Mouse (Mus musculus) left cerebral cortex, postnatal 36 days (tissue): Measurements from ENCODE around the gene Ttn. TPM values are rescaled to one million over a fixed set of nuclear protein-coding genes. Genes with fewer than 3 reads are reported as not detected.

Source experiments
- DNase-seq, 2 experiments: peaks; one replicate each; pipeline ENCODE4 v3.0.0; 2021 to 2022; ENCODE audit warnings: low spot score in 2 of 2, mixed read lengths in 1 of 2
- intact Hi-C: fragments of 180-260 bp; cut with DNase I; formaldehyde crosslinking; loops from one replicate; pipeline ENCODE4 v1.15.1; 2025
- total RNA-seq, 2 experiments: library from RNA; stranded (reverse); gene quantifications; 2 replicates each; pipeline ENCODE4 v1.2.3; 2021

Gene Ttn
- total RNA-seq, 2 experiments from 2014 or later: 0.36 to 0.81 TPM

DNA sequence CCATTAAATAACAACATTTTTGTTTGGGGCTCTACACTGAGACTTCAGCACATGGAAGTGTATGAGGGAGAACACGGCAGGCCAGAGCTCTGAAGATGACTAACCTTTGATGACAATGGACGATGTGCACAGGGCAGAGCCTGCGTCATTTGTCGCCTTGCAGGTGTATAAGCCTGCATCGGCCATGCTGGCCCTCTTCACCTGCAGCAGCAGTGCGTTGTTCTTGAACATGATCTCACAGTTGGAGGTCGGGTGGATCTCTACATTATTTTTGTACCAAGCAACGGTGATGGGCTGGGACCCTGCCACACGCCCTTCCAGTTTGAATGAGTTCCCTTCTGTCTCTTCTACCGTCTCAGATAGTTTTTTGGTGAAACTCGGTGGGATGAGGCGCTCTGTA lies 106.8 kb downstream of the Ttn start:
- DNase-seq: no peak
- intact Hi-C loops: no loop called here

DNA sequence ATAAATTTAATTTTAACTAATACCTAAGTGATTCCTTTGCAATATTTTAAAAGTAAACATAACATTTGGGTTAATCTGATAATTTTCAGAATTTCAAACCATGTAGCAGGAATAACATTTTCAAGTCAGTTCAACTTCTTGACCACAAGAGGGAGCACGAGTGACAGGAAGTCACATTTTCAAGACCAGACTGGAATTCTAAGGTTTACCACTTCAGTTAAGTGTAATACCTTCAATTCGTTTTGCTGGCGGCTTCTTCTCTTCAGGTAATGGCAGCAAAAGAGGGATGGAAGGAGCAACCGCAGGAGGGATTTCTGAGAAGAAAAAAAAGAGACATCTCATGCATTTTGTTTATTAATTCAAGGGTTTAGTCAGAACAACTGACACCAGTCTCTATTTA lies 115.4 kb downstream of the Ttn start:
- no peak for DNase-seq
- intact Hi-C loops: no loop called here

DNA sequence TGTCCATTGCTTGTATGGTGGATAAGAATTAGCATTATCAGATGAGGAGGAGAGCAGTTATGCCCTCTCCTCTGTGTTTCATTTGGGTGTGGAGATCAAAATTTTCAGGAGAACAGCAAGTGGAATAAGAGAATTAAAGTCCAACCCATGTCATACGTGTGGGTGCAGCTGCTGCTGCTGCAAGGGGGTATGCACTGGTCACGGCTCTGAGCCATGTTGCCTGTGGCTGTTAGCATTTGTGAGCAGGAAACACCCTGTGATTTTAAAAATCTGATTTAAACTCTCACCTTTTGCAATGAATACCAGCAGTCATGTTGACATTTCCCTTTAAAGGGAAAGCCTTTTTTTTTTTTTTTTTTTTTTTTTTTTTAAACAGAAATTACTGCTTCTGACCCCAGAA lies 116.8 kb downstream of the Ttn start:
- intact Hi-C loops: no loop called here
- no peak for DNase-seq

DNA sequence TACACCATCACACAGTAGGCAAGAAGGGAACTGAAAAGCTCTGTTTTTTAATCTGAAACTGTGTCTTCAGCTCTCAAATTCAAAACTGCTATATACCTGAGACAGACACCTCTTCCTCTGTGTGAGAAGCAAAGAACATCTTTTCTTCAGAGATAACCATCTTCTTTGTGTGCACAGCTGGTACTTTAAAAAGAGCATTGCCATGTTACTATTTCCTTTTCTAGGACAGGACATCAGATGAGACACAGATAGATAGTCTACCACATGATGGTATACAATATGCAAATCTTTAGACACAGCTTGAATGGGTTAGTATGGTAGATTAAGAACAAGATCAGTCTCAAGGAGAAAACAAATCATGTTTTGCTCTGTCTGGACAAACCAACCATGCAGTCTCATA lies 121.0 kb downstream of the Ttn start:
- intact Hi-C loops: no loop called here
- DNase-seq: no peak

DNA sequence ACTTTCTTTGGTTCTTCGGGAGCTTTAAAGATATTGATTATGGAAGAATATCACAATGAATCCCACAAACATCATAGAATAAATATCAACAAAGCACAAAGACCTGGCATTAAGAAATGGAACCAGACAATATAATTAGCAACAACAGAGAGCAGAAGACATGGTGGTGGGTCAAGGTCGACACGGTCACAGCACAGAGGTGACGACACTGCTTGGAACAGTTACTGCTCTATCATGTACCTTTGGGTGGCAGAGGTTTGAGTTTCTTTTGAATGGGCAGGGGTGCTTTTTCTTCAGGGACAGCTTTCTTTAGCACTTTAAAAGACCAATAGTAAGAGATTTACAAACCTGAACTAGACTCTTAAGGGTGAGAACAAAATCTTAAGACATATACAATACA lies 132.3 kb downstream of the Ttn start:
- DNase-seq: no peak
- intact Hi-C loops: no loop called here

DNA sequence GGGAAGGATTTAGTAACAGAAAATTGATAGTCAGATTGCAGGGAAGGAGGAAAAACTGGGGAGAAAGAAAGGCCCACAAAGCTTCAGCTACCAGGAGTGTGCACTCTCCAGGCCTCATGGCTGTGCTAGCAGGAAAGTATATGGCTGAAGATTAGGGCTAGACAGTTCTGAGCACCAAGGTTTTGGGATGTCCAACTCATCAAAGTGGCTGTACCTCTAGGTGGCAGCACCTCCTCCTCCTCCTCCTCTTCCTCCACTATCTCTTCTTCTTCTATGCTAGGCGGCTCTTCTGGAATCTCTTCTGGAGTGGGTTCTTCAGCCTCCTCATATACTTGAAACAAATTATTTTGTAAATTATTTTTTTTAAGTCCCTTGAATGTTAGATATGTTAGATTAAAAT lies 139.2 kb downstream of the Ttn start:
- no peak for DNase-seq
- intact Hi-C loops: no loop called here

DNA sequence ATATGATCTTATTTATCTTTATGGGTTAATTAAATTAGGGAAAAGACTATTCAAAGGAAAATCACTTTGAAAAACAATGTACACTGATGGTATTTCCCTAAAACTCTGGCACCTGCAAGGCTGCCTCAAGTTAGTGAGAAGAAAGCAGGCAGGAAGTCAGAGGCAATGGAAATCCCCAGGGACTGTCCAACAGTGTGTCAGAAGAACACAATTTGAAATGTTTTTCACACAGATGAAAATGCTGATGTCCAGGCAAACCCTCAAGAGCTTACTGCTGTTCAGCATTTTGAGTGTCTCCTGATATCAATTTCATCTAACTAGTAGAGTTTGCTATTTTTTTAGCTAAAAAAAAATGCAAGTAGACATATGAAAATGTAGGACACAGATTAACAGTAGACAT lies 161.9 kb downstream of the Ttn start:
- no peak for DNase-seq
- intact Hi-C loops: no loop called here

DNA sequence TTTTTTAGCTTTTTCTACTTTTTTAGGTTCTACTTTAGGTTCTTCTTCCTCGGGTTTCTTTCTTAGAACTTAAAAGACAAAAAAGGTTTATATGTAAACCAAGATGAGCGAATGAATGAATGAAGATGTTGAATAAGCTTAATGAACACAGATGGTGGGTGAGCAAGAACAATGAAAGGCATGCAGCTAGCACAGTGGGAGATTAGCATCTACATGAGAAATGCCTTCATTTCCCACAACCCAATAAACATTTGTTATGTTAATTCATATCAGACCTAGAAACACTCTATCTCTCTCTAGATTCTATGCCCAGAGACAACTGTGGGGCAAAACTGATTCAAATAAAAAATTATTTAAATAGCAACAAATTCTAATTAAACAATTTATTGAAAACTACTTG lies 164.6 kb downstream of the Ttn start:
- no peak for DNase-seq
- intact Hi-C loops: no loop called here

DNA sequence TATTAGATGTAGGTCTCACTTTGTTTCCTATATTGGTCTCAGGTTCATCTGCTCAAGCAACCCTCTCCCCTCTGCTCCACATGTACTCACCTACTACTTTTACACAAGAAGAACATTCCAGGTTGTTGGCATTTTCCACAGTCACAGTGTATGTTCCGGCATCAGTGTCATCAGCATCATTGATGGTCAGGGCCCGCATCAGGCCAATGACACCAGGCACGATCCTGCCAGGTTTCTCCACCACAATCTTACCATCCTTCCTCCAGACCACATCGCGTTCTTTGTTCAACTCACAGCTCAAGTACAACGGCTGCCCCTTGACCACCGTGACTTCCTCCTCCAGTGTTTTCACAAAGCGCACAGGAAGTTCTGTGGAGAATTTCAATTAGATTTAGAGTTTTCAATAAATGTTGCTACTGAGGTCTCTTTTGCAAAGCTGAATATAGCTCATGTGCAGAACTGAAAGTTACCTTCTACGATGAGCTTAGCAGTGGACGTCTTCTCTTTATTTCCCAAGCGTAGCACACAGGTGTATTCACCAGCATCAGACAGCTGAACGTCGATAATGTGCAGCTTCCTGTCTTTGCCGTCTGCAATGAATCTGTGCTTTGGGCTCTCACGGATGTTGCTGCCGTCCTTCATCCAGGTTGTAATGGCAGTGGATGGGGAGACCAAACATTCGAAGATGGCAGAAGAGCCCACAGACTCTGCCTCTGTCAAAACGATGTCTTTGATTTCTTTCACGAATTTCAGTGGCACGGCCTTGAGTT lies 168.1 kb downstream of the Ttn start:
- intact Hi-C loops: no loop called here
- no peak for DNase-seq

DNA sequence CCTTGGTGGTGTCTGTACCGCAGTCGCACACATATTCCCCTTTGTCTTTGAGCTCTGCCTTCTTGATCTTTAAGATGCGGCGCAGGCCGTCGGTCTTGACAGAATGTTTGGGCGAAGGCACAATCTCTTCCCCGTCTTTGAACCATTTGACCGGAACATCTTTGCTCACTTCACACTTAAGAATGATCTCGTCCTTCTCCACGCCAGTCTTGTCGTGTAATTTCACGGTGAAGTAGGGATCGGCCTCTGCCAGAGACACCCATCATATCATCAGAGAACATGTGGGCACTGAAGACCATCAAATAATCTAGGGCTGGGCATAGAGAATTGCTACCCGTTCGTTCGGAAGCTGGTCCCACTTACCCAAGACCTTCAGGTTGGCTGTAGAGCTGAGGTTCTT lies 171.2 kb downstream of the Ttn start:
- intact Hi-C loops: no loop called here

DNA sequence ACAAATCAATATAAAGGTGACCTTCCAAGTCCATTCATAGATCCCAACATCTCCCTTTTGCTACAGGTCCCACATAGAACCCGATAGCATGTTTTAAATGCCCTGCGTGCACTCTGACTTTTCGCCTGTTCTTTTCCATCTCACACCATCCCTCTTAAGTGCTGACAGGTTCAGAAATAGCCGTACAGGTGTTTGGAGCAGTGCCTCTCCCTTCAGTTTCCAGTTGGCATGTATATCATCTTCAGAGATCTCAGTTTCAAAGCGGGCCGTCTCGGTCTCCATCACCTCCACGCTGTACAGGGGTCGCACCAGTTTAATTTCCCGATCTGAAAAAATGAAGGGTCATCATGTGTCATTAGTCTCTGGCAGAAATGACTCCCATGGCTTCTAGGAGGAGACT lies 174.0 kb downstream of the Ttn start:
- DNase-seq: no peak
- intact Hi-C loops: no loop called here

More for the DNA sequence above, 171.2 kb downstream of the Ttn start:
- DNase-seq: no peak

DNA sequence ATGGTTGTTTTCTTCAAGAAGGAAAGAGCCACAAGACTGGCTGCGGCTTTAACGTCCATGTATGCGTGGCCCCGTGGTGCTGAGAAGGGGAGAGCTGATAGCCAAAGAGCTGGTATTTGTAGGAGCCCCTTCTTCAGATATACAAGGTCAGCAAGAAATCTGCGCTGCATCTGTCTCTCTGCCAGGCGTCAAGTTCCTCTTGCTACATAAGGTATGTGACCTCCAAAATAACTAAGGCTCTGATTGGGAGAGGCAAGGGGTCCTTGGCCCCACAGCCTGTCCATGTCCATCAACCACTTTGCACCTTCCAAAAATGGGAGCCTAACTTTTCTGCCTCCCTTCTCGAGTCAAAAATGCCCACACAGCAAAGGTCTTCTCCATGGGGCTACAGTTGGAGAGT lies 175.1 kb downstream of the Ttn start:
- DNase-seq: no peak
- intact Hi-C loops: no loop called here

DNA sequence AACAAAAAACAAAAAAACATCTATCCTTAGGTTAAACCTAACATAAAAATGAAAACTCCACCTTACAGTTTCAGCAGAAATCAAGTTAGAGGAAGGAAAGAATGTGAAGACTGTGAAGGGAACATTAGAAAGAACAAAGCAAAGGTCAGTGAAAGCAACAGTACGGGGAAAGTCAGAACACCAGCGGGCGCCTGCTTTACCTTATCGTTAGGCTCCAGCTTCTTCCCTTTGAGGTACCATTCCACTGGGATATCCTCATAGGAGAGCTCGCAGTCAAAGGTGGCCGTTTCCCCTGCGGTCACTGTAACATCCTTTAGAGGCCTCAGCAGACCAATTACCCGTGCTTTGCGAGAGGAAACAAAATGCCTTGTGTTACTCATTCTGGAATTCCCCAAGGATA lies 175.5 kb downstream of the Ttn start:
- no peak for DNase-seq
- intact Hi-C loops: no loop called here

DNA sequence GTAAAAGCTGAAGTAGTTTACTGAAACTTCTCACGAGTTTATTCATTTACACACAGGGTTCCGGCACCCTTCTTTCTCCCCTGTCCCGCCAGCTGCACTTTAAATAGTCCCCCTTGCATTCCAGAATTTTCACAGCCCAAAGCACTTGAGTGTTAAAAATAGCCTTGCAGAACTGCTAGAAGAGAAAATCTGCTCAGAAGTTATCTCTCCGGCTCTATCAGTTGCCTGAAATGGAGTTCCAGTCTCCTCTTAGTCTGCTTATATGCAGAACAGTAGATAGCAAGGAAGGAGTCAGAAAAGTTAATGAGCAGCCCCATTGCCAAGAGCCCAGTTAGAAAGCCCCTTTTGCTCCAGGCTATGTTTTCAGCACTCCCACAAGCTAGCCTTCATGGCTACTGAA lies 176.0 kb downstream of the Ttn start:
- intact Hi-C loops: no loop called here
- no peak for DNase-seq

DNA sequence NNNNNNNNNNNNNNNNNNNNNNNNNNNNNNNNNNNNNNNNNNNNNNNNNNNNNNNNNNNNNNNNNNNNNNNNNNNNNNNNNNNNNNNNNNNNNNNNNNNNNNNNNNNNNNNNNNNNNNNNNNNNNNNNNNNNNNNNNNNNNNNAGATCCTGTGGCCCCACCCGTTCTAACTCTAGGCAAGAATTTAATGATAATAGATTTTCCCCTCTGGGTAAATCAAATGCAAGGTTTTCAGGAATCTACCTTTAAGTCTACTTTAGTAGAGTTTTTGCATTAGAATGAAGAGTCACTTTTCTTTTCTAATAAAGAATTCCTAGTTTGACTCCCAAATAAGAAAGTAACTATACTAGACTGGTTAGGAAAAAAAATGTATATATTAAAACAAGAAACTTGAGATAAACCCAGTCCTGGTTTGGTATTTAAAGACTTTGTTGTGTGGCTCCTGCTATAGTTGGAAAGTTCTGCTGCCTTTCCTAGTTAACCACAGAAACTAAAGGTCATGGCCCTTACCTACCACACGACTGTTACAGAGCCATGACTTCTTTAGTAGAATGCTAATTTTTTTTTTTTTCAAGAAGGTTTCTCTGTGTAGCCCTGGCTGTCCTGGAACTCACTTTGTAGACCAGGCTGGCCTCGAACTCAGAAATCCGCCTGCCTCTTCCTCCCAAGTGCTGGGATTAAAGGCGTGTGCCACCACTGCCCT lies 177.0 kb downstream of the Ttn start:
- DNase-seq: no peak
- intact Hi-C loops: no loop called here

DNA sequence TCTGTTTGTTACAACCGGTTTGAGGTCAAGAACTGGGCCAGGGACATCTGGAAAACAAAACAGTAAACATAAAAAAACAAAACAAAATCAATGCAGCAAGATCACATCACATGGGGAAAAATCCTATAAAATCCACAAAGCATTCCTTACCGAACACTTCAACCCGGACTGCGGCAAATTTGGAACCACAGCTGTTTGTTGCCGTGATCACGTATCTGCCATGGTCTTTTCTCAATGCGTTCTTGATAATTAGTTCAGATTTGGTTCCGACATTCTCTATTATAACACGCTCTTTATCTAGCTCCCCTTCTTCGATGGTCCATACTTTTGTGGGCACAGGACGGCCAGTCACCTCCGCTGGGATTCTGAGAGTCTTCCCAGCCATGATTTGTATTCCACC lies 198.2 kb downstream of the Ttn start:
- intact Hi-C loops: no loop called here
- DNase-seq: no peak

DNA sequence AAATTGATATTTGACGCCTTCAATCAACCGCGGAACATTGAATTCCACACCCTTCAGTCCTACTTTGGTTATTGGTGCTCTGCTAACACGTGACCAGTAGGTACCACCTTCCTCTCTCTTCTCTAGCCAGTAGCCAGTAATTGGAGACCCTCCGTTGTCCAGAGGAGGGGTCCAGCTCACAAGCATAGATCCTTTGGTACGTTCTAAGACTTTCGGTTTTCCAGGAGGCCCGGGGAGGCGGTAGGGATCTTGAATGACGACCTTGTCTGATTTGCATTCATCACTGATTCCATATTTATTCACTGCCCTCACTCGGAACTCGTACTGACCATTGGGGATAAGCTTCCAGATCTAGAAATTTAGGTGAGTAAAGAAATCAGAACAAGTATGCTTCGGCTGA lies 201.6 kb downstream of the Ttn start:
- intact Hi-C loops: no loop called here
- no peak for DNase-seq

DNA sequence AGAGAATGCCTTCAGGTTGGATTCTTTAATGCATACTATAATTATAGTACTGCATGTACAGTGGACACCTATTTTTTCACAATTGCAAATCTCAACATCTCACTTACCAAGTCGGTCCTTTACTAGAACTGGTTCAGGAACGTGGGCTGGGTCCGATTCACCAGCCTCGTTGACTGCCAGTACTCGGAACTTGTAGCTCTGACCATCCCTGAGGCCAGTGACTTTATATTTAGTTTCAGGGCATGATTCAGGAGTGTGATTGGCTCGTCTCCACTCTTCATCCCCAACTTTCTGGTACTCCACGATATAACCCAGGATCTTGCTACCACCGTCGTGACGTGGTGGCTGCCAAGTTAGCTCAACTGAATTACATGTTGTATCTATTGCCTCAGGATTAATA lies 212.5 kb downstream of the Ttn start:
- intact Hi-C loops: no loop called here
- DNase-seq: no peak

DNA sequence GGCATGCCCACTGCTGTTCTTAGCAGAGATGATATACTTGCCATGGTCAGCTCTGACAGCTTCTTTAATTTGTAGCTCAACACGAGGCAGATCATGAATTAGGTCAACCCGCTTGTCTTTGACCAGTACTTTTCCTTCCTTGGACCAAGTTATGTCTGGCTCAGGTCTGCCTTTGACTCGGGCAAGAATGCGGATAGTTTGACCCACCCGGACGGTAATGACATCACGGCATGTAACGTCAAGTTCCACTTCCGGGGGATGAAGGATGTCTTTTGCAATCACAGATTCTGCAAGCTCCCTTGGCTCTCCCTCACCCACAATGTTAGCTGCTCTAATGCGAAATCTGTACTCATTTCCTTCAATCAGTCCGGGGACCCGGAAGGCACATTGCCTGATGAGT lies 215.1 kb downstream of the Ttn start:
- intact Hi-C loops: no loop called here

DNA sequence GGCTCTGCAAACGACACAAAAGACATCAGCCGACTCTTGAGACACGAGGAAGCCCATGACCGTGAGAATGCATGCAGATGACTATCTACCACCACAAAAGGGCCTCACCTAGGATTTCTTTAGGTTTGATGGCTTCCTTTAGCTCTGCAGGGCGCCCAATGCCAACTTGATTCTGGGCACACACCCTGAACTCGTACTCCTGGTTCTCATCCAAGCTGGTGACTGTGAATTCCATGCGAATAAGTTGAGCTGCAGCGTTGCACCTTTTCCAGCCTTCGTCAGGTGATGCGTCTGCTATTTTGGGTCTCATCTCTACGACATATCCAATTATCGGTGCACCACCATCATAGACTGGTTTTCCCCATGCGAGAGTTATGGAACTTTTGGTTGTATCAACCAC lies 217.8 kb downstream of the Ttn start:
- intact Hi-C loops: no loop called here
- no peak for DNase-seq

More for the DNA sequence above, 215.1 kb downstream of the Ttn start:
- DNase-seq: no peak

DNA sequence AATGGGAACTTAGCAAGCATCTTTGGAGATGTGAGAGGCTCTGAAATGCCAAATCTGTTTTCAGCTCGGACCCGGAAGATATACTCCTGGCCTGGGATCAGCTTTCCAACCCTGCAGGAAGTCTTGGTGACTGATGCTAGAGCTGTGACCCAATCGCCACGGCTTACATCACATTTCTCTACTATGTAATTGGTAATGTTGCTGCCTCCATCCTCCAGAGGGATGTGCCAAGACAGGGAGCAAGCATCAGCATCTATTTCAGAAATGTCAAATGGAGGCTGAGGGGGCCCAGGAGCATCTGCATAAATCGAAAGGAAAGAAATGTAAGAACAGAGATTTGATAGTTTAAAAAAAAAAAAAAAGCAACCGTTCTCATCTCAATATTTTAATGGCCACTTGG lies 220.2 kb downstream of the Ttn start:
- intact Hi-C loops: no loop called here
- no peak for DNase-seq

DNA sequence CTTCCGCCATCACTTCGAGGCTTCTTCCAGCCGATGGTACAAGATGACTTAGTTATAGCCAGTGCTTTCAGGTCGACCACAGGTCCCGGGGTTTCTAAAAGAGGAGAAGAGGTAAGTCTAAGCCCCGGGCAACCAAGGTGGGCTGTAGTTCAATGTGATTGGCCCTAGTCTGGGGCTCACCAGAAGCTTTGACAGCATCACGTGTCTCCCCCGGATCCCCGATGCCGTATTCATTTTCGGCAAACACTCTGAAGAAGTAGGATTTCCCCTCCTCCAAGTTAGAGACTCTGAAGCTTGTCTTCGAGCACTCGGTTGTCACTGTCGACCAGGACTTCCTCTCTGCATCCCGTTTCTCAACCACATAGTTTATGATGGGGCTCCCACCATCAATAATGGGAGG lies 225.9 kb downstream of the Ttn start:
- no peak for DNase-seq
- intact Hi-C loops: no loop called here
